Mouse (Mus musculus): ENCODE data around the gene Ssx2ip.

GRCm38 (mm10) chr3:146473741-146474140, 69.3 kb downstream of the Ssx2ip start:
- no peak for TF ChIP-seq CTCF (IDR thresholded peaks at IDR 0.05; ENCODE audit: borderline replicate concordance, extremely low read depth, insufficient read depth, insufficient read length)
- TF ChIP-seq POLR2A (IDR thresholded peaks at IDR 0.05; ENCODE audit: borderline replicate concordance, extremely low read depth, insufficient read depth, insufficient read length, poor library complexity, severe bottlenecking) = no peak
